Mouse (Mus musculus): Measurements from ENCODE around the gene Il1rl2.

Gene Il1rl2

DNA sequence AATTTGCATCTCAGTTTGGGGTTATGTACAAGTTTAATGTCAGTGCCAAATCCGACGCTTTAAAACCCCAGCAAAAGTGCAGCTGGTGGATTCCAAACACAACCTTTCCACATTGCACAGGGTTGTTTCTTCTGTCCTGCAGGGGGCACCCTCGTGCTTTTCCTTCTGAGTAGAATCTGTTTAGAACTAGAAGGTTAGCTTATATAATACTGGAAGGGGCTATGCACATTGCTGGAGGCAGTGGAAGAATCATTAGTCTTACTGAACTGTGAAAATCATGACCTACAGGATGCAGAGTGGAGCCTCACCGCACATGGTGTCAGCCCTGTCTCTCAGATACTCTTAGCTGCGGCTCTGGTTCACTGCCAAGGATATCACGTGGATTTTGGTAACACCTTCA lies 55.7 kb downstream of the Il1rl2 start:
- DNase-seq (ENCODE audit: low spot score in 2 of 2): no peak

DNA sequence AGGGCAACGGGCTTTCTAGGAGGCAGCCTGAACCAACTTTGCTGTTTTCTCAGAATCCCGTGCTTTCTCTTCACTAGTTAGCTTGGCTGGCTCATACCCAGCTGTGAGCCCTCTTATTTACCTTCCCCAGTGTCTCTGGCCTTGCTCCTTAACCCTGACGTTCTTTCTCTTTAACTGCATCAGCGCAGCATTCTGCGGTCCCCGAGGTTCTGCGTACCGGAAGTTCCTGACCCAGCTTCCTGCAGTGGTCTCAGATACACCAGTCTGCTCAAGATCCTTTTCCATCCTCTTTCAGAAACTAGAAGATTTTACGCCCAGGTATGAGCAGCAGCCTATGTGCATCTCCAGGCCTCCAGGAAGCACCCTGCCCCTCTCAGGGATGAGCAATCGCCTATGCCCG lies 56.6 kb downstream of the Il1rl2 start:
- DNase-seq (ENCODE audit: low spot score in 2 of 2): no peak

DNA sequence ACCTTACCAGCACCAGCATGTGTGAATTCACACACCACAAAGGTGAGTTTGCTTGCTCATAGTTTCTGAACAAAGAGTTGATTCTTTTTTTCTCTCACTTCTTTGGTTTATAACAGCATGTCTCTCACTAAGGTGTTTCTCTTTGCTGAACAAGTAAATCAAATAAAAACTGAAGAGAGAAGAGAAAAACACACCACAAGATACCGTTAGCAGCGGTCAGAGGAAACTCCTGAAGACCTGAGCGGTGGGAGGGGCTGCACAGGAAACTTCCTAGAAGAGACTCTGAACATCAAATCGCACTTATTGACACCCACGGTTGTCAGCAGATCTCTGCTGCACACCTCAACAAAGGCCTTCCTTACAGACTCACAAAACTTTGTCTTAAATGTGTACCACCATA lies 58.4 kb downstream of the Il1rl2 start:
- DNase-seq (ENCODE audit: low spot score in 2 of 2): no peak

DNA sequence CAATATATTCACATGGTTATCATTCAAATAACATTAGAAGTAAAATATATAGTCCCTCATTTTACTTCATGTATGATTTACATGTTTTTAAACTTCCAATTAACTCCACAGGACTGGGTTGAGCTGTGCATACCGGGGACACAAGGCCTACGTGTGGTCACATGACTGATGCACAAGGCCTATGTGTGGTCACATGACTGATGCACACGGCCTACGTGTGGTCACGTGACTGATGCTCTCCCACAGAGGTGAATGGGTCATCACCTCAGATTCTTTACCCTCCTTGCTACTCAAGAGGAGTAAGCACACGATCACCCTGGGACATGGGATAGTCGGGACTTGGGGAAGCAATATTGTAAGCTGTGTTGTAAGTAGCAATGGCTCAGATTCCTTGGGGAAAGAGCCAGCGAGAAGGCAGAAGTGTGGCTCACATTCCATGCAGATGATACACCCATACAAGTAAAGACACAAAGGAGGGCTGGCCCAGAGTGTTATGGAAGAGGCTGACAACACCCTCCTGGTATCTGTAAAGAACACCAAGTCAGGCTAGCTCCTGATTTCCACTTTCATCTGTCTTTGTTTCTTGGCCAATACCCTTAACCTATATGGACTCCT lies 60.6 kb downstream of the Il1rl2 start:
- no peak for DNase-seq (ENCODE audit: low spot score in 2 of 2)

DNA sequence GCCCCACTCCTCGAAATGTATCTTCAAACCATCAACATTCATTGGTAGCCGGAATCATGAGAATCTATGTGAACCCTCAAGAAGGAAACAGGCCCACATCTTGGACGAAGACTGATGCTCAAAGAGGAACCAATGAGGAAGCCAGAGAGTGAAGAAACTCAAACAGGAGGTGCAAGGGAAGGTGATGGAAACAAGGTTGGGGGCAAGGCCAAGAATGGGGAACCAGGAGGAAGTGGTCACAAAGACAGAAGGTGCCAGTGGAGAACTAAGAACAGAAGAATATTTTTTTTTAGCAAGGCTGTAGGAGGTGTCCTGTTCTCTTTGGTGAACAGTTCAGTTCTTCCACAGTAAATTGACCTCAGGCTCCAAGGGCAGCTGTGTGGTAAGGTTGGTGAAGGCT lies 67.0 kb downstream of the Il1rl2 start:
- DNase-seq (ENCODE audit: low spot score in 2 of 2): no peak

DNA sequence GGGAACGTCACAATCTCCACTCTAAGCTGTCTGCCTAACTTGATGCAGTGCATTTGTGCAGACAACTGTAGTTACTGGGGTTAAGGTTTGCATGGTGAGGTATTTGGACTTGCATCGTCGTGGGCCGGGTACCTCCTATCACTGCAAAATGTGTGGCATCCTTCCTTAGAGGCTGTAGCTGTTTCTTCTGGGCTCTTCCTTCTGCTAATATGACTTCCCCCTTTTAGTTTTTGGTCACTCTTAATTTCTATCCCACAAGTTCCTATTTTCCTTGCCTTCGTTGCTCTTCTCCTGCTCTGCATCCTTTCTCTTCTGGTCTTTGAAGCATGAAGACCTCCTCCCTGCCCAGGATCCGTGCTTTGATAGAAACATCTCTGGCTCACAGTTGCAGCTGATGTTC lies 68.1 kb downstream of the Il1rl2 start:
- DNase-seq (ENCODE audit: low spot score in 2 of 2): no peak

DNA sequence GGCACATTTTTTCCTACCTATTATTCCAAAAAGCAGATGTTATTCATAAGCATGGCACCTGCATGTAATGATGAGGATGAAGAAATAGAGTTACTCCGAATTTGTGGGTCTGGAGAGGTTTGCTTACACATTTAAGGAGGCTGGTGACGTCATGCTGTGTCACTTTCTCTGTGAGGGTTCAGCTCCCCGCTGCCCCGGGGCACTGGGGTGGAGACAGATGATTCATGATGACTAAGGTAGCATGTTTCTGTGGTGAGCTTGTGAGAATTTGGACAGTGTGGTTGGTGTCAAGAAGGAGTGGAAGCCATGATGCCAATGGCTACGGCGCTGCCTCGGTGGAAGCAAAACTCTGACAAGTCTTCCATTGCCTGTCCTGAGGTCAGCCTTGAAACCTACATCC lies 68.8 kb downstream of the Il1rl2 start:
- no peak for DNase-seq (ENCODE audit: low spot score in 2 of 2)

DNA sequence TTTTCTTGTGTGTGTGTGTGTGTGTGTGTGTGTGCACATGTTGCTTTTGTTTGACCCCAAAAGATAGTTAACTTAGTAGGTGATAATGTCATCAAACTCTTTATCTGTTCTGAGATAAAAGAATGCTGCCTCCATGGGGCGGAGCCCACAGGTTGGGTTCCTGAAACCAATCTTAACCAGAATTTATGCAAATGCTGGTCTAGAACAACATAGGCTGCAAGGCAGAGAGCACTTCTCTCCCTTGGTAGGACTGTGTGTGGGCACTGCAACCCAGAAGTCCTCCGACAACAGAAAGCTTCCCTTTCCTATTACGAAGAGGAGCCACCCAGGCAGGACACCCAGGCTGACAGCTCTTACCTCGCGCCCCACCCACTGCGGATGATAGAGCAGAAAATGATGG lies 75.2 kb downstream of the Il1rl2 start:
- DNase-seq (ENCODE audit: low spot score in 2 of 2): no peak

DNA sequence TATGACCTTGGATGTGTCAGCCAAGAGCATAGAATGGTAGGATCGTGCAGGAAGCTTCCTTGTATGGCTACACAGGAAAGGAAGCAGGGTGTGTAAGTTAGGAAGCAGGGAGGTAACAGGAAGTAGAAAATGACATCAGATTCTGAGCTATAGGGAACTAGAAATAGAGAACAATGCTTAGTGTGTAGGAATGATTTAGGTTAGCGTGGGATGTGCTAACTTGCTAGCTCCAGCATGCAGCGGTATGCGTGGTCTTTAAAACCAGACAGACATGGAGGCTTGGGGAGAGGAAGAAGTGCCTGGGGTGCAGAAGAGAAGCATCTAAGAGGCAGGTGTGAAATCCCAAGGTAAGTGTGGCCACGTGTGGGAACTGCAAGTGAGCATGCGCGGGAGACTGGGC lies 80.3 kb downstream of the Il1rl2 start:
- DNase-seq (ENCODE audit: low spot score in 2 of 2): peak in 1 of 2 experiments; percentile 6

DNA sequence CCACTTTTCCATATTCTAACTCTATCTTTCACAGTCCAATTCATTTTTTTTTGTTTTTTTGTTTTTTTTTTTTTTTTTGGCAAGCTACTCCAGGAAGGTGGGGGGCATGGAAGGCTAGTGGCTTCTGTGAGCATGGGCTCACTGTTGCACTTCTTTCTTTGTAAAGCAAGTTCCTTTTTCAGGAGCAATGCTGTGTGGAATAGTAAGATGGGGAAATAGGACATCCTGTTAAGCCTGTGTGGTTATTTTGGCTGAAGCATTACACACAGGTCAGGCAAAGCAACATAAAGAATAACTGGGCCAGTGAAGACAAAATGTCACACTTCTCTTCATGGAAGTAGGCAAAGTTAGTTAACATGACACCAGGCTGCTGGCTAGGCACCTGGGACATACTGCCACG lies 85.5 kb downstream of the Il1rl2 start:
- peak in 1 of 2 experiments; percentile 23 for DNase-seq (ENCODE audit: low spot score in 2 of 2)

DNA sequence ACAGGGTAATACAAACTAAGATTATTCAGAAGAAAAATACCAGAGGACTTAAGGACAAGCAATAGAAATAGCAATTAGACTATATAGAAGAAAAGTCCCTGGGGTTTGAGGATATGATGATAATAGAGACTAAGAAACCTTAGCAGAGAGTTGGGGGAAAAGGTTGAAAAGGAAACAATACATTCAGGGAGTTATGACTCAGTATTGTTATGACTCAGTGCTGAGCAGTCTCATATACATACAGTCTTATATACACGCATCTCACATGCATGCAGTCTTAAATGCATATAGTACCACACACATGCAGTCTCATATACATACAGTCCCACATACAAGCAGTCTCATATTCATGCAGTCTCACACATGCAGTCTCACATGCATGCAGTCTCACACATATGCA lies 88.6 kb downstream of the Il1rl2 start:
- no peak for DNase-seq (ENCODE audit: low spot score in 2 of 2)

DNA sequence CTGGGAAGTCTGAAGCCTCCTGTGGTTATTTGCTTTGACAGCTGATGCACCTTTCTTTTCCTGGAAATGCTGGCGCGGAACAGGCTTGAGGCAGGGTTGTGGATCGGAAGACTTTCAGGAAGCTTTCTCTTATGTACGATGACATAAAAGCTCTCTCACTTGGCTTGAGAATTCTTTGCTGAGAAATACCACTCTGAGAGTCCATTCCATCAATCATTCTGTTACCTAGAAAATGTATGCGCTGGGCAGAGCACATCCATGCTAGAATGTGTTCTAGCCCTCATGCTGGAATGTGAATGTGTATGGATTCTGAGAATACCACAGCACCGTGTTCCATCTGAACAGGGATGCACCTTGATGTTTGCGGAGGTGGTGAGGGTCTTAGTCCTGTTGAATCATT lies 89.9 kb downstream of the Il1rl2 start:
- DNase-seq (ENCODE audit: low spot score in 2 of 2): no peak

DNA sequence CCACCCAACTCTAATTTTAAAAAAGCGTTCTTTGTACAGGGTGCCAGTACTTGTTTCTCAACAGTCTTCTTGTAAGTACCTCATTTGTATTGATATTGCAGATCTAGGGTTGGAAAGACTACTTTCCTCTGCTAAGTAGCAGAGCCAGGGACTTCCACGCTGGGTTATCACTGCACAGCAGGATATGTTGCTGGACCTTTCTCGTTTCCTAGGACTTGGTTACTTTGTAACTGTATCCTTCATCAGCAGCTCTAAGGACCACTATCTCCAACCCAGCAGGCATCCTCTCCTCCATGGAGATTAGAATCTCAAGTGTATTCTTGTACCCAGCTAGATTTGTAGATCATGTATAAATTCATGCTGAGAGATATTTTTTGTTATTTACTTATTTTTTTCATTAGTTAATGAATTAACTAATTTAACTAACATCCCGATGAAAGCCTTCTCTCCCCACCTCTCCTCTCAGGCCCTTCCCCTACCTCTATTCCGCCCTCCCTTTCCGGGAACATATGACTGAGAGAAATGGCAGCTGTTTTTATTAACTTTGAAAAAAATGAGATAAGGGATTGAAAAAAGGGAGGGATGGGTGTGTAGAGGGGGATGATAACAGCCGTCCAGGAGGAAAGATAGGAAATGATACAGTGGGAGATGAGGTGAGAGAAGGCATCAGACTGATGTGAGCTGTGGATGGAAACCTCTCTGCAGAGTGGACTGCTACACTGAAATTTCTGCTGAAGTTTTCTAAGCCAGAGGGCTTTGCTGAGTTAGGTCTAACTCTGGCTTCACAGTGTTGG lies 90.7 kb downstream of the Il1rl2 start:
- no peak for DNase-seq (ENCODE audit: low spot score in 2 of 2)

DNA sequence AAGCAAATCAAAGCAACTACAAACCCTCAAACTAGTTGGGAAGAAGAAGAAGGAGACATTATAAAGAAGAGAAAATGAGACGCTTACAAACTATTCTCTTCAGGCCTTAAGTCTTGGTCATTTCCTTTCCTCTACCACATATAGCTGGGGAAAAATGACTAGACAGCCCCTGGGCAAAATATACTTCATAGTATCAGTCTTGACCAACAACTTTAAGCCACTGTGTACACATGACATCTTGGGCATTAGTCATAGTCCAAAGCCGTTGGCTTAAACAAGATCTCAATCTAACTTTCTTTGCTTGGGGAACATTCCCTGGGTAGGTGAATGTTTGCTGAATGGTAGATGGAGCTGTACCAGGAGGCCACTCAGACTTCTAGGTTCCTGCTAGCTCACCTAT lies 92.6 kb downstream of the Il1rl2 start:
- DNase-seq (ENCODE audit: low spot score in 2 of 2): no peak

All from heart, adult 9 months (tissue).